Mouse (Mus musculus) neural tube, embryonic 11.5 days (tissue): ENCODE data around the gene Gm48552. TPM values are rescaled to one million over a fixed set of nuclear protein-coding genes. Genes with fewer than 3 reads are reported as not detected.

ENCODE experiments used
- ATAC-seq: fragments of 200-750 bp; cut with Nextera tagmentation; 2 replicates; pipeline ENCODE4 v1.8.0; 2017; ENCODE audit warnings: moderate number of reproducible peaks, mild to moderate bottlenecking, moderate TSS enrichment, moderate library complexity; ENCODE audit not compliant: insufficient read depth, low FRiP score, low TSS enrichment
- DNase-seq: peaks from one replicate; pipeline ENCODE4 v3.0.0-alpha.2; 2015; ENCODE audit warnings: low spot score
- H3K27ac ChIP-seq: fragments of 300-500 bp; sonication (generic); 2 replicates; pipeline ENCODE4 v1.5.1; 2014; ENCODE audit warnings: low read depth, mild to moderate bottlenecking, low read length
- H3K27me3 ChIP-seq: fragments of 300-500 bp; sonication (generic); 2 replicates; pipeline ENCODE4 v1.6.1; 2014; ENCODE audit warnings: mild to moderate bottlenecking, low read length, mixed read lengths; ENCODE audit not compliant: control insufficient read depth, insufficient read depth
- H3K36me3 ChIP-seq: fragments of 300-500 bp; sonication (generic); 2 replicates; pipeline ENCODE4 v1.6.1; 2014; ENCODE audit warnings: mild to moderate bottlenecking, low read length, moderate library complexity, mixed read lengths; ENCODE audit not compliant: control insufficient read depth, insufficient read depth
- H3K4me1 ChIP-seq: fragments of 300-500 bp; sonication (generic); 2 replicates; pipeline ENCODE4 v1.6.1; 2014; ENCODE audit warnings: low read length, mixed read lengths; ENCODE audit not compliant: control insufficient read depth, insufficient read depth
- H3K4me2 ChIP-seq: fragments of 300-500 bp; sonication (generic); 2 replicates; pipeline ENCODE4 v1.6.1; 2014; ENCODE audit warnings: low read depth, mild to moderate bottlenecking, moderate library complexity
- H3K4me3 ChIP-seq: fragments of 300-500 bp; sonication (generic); 2 replicates; pipeline ENCODE4 v1.5.1; 2014; ENCODE audit warnings: low read depth, low read length
- H3K9ac ChIP-seq: fragments of 300-500 bp; sonication (generic); 2 replicates; pipeline ENCODE4 v1.6.1; 2014; ENCODE audit warnings: mild to moderate bottlenecking, low read length
- H3K9me3 ChIP-seq: fragments of 300-500 bp; sonication (generic); 2 replicates; pipeline ENCODE4 v1.6.1; 2016; ENCODE audit warnings: low read length; ENCODE audit not compliant: control insufficient read depth
- WGBS: fragments of 180-500 bp; shearing (Covaris S2); extraction: QIAGEN DNeasy Blood & Tissue Kit; methylation state at CpG from one replicate; pipeline ENCODE4 v1.1.7; 2014; 5-methylcytosine and 5-hydroxymethylcytosine counted together
- polyA plus RNA-seq: library from polyadenylated mRNA; unstranded; fragments of >200 nt; fragmentation: Nextera tagmentation; extraction: Ambion mirVana; gene quantifications from 2 replicates; pipeline ENCODE4 v1.2.1, GENCODE M21; 2014

Gm48552 gene
- polyA plus RNA-seq, 1 experiment from 2014 or later = 1.3 TPM

- H3K4me3 ChIP-seq = no peak overlapping the region
- H3K4me1 ChIP-seq = peaks cover 26% of the 10 kb centered on the region
- WGBS = 71% methylated on average over 5 of the region's 5 CpGs
- no peaks in the 10 kb centered on the region for H3K36me3 ChIP-seq
- H3K27me3 ChIP-seq = 0 out of 2 replicates have a peak, but pooled peaks cover 5% of the 10 kb centered on the region
- no peak for DNase-seq
- peak overlapping the region; percentile 14; the same call in 1 of the 2 replicates for H3K9ac ChIP-seq
- no peak for ATAC-seq
- no peak overlapping the region for H3K27ac ChIP-seq
- H3K4me2 ChIP-seq = no peak overlapping the region
- H3K9me3 ChIP-seq = no peaks in the 10 kb centered on the region
These were observed 7.9 kb downstream of the Gm48552 start for GRCm38 (mm10) chr10:81396749-81397148.

- no peak overlapping the region for H3K4me2 ChIP-seq
- H3K4me3 ChIP-seq = no peak overlapping the region
- H3K9me3 ChIP-seq = no peaks in the 10 kb centered on the region
- 53% methylated on average over 5 of the region's 5 CpGs for WGBS
- no peaks in the 10 kb centered on the region for H3K36me3 ChIP-seq
- DNase-seq (no peak), ATAC-seq (no peak)
- H3K4me1 ChIP-seq = peaks cover 45% of the 10 kb centered on the region
- H3K27me3 ChIP-seq = 0 out of 2 replicates have a peak, but pooled peaks cover 5% of the 10 kb centered on the region
- H3K9ac ChIP-seq = no peak overlapping the region
- H3K27ac ChIP-seq = no peak overlapping the region
These were observed 10.5 kb downstream of the Gm48552 start for GRCm38 (mm10) chr10:81399296-81399695.

GRCm38 (mm10) chr10:81399798-81400308, 11.0 kb downstream of the Gm48552 start:
- Histone ChIP-seq H3K4me2 (peak overlapping the region; percentile 20; the same call in 1 of the 2 replicates), H3K27ac (0 out of 2 replicates have a peak overlapping the region, but pooled peaks have one; percentile 27), H3K9ac (peak overlapping the region; percentile 18; the same call in 1 of the 2 replicates), H3K4me1 (peaks cover 45% of the 10 kb centered on the region), H3K4me3 (no peak overlapping the region), H3K27me3 (0 out of 2 replicates have a peak, but pooled peaks cover 9% of the 10 kb centered on the region), H3K9me3 (no peaks in the 10 kb centered on the region), H3K36me3 (no peaks in the 10 kb centered on the region)
- DNase-seq = no peak
- 67% methylated on average over 17 of the region's 18 CpGs for WGBS
- ATAC-seq = no peak

- peak overlapping the region; percentile 22 for H3K9ac ChIP-seq
- H3K27me3 ChIP-seq = 0 out of 2 replicates have a peak, but pooled peaks cover 10% of the 10 kb centered on the region
- peak overlapping the region; percentile 20; the same call in 1 of the 2 replicates for H3K4me2 ChIP-seq
- H3K4me1 ChIP-seq = peaks cover 45% of the 10 kb centered on the region
- no peaks in the 10 kb centered on the region for H3K9me3 ChIP-seq
- H3K27ac ChIP-seq = peak overlapping the region; percentile 96
- no peak overlapping the region; the same call in 1 of the 2 replicates for H3K4me3 ChIP-seq
- 40% methylated on average over 22 of the region's 22 CpGs for WGBS
- DNase-seq = no peak
- no peak for ATAC-seq
- H3K36me3 ChIP-seq = no peaks in the 10 kb centered on the region
These were observed 11.8 kb downstream of the Gm48552 start for GRCm38 (mm10) chr10:81400371-81401204.

- peak; percentile 7 for ATAC-seq
- peak overlapping the region; percentile 14; the same call in 1 of the 2 replicates for H3K4me2 ChIP-seq
- WGBS = 28% methylated on average over 10 of the region's 10 CpGs
- peaks cover 46% of the 10 kb centered on the region for H3K4me1 ChIP-seq
- H3K9ac ChIP-seq = peak overlapping the region; percentile 18; the same call in 1 of the 2 replicates
- no peaks in the 10 kb centered on the region for H3K9me3 ChIP-seq
- peak overlapping the region; percentile 96 for H3K27ac ChIP-seq
- no peak overlapping the region; the same call in 1 of the 2 replicates for H3K4me3 ChIP-seq
- peaks cover 11% of the 10 kb centered on the region; the same call in 1 of the 2 replicates for H3K27me3 ChIP-seq
- no peaks in the 10 kb centered on the region for H3K36me3 ChIP-seq
- no peak for DNase-seq
These were observed 12.4 kb downstream of the Gm48552 start for GRCm38 (mm10) chr10:81401205-81401520.

- peak; percentile 87 for DNase-seq
- Histone ChIP-seq H3K27me3 (peaks cover 16% of the 10 kb centered on the region; the same call in 1 of the 2 replicates), H3K27ac (peak overlapping the region; percentile 96), H3K9me3 (no peaks in the 10 kb centered on the region), H3K4me1 (peaks cover 50% of the 10 kb centered on the region), H3K9ac (peak overlapping the region; percentile 41), H3K4me2 (peak overlapping the region; percentile 32), H3K36me3 (no peaks in the 10 kb centered on the region), H3K4me3 (0 out of 2 replicates have a peak overlapping the region, but pooled peaks have one; percentile 8)
- 2% methylated on average over 17 of the region's 18 CpGs for WGBS
- ATAC-seq = peak; percentile 83
These were observed 12.9 kb downstream of the Gm48552 start for GRCm38 (mm10) chr10:81401521-81402226.

- Histone ChIP-seq H3K9me3 (no peaks in the 10 kb centered on the region), H3K9ac (peak overlapping the region; percentile 41), H3K4me2 (peak overlapping the region; percentile 32), H3K27me3 (peaks cover 23% of the 10 kb centered on the region), H3K4me3 (0 out of 2 replicates have a peak overlapping the region, but pooled peaks have one; percentile 8), H3K36me3 (no peaks in the 10 kb centered on the region), H3K27ac (peak overlapping the region; percentile 96), H3K4me1 (peaks cover 54% of the 10 kb centered on the region)
- DNase-seq (no peak), ATAC-seq (peak; percentile 21; the same call in 1 of the 2 replicates)
- 14% methylated on average over 7 of the region's 7 CpGs for WGBS
These were observed 13.5 kb downstream of the Gm48552 start for GRCm38 (mm10) chr10:81402227-81402765.

GRCm38 (mm10) chr10:81403511-81403910, 14.7 kb downstream of the Gm48552 start:
- Histone ChIP-seq H3K9me3 (no peaks in the 10 kb centered on the region), H3K4me1 (peaks cover 62% of the 10 kb centered on the region), H3K9ac (no peak overlapping the region; the same call in 1 of the 2 replicates), H3K27ac (peak overlapping the region; percentile 96), H3K36me3 (no peaks in the 10 kb centered on the region), H3K27me3 (peaks cover 27% of the 10 kb centered on the region), H3K4me3 (no peak overlapping the region), H3K4me2 (no peak overlapping the region)
- DNase-seq (no peak), ATAC-seq (no peak)
- WGBS = 53% methylated on average over 10 of the region's 10 CpGs
